Mouse (Mus musculus) leukemia stem cell, adult 10-12 weeks (primary cell): Measurements from ENCODE around the gene Eif2s3x. TPM values are rescaled to one million over a fixed set of nuclear protein-coding genes. Genes with fewer than 3 reads are reported as not detected.

Experiments used
- polyA plus RNA-seq: library from polyadenylated mRNA; stranded (reverse); fragments of >175 nt; gene quantifications from 2 replicates; pipeline ENCODE4 v1.2.3, GENCODE M21; 2012; ENCODE audit warnings: low replicate concordance

Eif2s3x gene
- 9.7 and 31.8 TPM in 2 replicates for polyA plus RNA-seq

DNA sequence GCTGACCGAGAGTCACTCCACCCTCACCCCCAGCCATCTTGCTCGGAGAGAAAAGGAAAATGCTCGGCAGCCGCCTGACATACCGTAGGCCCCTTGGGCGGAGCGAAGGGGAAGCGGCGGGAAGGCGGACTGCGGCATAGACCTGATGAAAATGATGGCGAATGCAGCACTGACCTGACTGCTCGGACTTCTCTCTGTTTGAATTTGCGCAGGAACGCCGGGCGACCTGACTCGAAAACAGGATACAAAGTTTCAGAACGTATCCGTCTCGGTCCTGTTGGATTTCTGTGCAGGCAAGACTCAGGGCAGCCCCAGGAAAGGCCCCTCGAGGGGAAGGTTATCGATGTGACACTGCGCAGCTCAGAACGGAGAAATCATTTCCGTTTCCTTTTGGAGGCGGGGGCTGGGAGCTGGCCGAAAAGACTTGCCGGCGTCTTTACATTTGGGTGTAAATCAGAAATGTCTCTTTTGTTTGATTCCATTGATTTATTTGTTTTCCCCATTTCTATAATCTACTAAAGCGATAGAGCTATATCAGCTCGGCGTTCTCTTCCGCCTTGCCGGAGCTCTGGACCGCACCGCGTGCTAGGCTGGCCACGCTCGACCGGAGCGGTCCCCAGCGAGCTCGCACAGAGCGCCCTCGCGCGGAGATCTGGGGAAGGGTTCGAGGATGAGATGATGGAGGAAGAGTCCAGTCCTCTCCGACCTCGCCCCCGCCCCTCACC lies at the start of gene Eif2s3x:
Gene Eif2s3x, minus strand, starts transcription at position 266 of the 725 bp plus-strand sequence.

DNA sequence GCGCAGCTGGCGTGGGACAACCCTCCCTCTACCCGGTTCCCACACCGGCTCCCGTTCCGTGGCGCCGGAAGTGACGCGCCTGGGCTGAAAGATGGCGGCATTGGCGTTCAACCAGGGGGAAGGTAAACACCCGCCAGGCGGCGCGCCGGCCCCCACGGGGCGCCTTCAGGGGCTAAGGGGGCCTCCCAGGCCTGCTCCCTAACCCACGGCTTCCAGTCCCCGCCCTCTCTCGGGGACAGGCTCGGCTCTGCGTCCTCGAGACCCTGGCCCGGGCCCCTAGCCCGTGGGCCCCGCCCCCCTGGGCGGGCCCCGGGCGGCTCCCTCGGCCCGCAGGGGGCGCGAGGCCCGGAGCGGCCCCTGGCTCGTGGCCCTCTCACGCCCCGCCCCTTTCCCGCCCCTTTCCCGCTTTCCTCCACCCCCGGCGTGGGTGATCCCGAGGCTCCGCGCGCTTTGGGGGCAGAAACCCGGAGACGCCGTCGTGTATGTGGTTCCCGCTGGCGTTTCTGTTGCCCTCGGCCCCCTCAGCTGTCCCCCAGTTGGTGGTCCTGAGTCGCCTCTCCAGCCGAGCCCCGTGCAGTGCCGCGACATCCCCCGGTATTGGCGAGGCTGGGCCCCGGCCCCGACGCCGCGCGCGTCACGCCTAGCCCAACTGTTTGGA lies 22.0 kb upstream of the Eif2s3x start, which contains the start of gene Klhl15:
Gene Klhl15, plus strand, starts transcription at position 68 of the 658 bp plus-strand sequence.

Other genes starting within 250 kb of the Eif2s3x start
- gene AU015836, start 244.2 kb downstream of the Eif2s3x start, polyA plus RNA-seq, result not detected in 2 replicates
- gene Zfx, start 89.2 kb downstream of the Eif2s3x start, polyA plus RNA-seq, result 3.0 and 4.0 TPM in 2 replicates
- gene Klhl15, start 21.7 kb upstream of the Eif2s3x start, polyA plus RNA-seq, result 25.7 and 31.3 TPM in 2 replicates
- gene Fam90a1b, start 153.9 kb upstream of the Eif2s3x start, polyA plus RNA-seq, result not detected in 2 replicates
- gene Apoo, start 154.3 kb upstream of the Eif2s3x start, polyA plus RNA-seq, result 0.15 and 1.5 TPM in 2 replicates